Mouse (Mus musculus) kidney, adult 2 months (tissue): Measurements from ENCODE around the gene Cdkn2a. TPM values are rescaled to one million over a fixed set of nuclear protein-coding genes. Genes with fewer than 3 reads are reported as not detected.

ENCODE experiments used
- DNase-seq: peaks from one replicate; pipeline ENCODE4 v3.0.0; 2021
- H3K27ac ChIP-seq: fragments of 200-500 bp; 2 replicates; pipeline ENCODE4 v1.5.1; 2012; ENCODE audit warnings: low read depth, low read length, control low read depth, inconsistent platforms; ENCODE audit not compliant: insufficient read depth
- H3K27me3 ChIP-seq: fragments of 200-500 bp; replicated peaks from 2 replicates; pipeline ENCODE4 v1.6.1; 2012; ENCODE audit warnings: mild to moderate bottlenecking, moderate library complexity, low read length, inconsistent platforms; ENCODE audit not compliant: control insufficient read depth, insufficient read depth
- H3K36me3 ChIP-seq: fragments of 200-500 bp; 2 replicates; pipeline ENCODE4 v1.6.1; 2012; ENCODE audit warnings: mild to moderate bottlenecking, moderate library complexity, low read length, inconsistent platforms; ENCODE audit not compliant: control insufficient read depth, insufficient read depth
- H3K4me1 ChIP-seq: fragments of 200-500 bp; 2 replicates; pipeline ENCODE4 v1.6.1; 2011; ENCODE audit warnings: low read length; ENCODE audit not compliant: control insufficient read depth, insufficient read depth
- H3K4me3 ChIP-seq: fragments of 200-500 bp; 2 replicates; pipeline ENCODE4 v1.5.1; 2011; ENCODE audit warnings: mild to moderate bottlenecking, low read depth, low read length, control low read depth; ENCODE audit not compliant: insufficient read depth
- CTCF ChIP-seq: fragments of 200-500 bp; conservative IDR thresholded peaks from 2 replicates; pipeline ENCODE4 v1.5.1; 2011; ENCODE audit warnings: low read depth, mild to moderate bottlenecking, control low read depth, low read length, moderate library complexity, mixed read lengths; ENCODE audit not compliant: insufficient read depth, insufficient read length
- POLR2A ChIP-seq: fragments of 200-500 bp; IDR thresholded peaks from one replicate; pipeline ENCODE4 v1.6.1; 2011; ENCODE audit warnings: low read depth, low read length, control low read depth
- WGBS: fragments of 180-500 bp; shearing (Covaris S2); methylation state at CpG from one replicate; pipeline ENCODE4 v1.1.7; 2018; 5-methylcytosine and 5-hydroxymethylcytosine counted together
- polyA plus RNA-seq: library from polyadenylated mRNA; depleted of rRNA; stranded (reverse); fragments of >200 nt; gene quantifications from 2 replicates; pipeline ENCODE4 v1.2.3, GENCODE M21; 2012; rRNA removed

Cdkn2a gene
- polyA plus RNA-seq, 1 experiment, result 0.39 TPM

GRCm38 (mm10) chr4:89272101-89272718 lies 22.2 kb downstream of the Cdkn2a start:
- Histone ChIP-seq H3K27ac (no peak overlapping the region), H3K4me3 (no peak overlapping the region), H3K4me1 (no peaks in the 10 kb centered on the region), H3K36me3 (no peaks in the 10 kb centered on the region), H3K27me3 (peaks cover 20% of the 10 kb centered on the region)
- TF ChIP-seq CTCF (no peak), POLR2A (no peak)
- 11% methylated on average over 18 of the region's 18 CpGs for WGBS
- DNase-seq, result no peak

- DNase-seq, result no peak
- Histone ChIP-seq H3K36me3 (no peaks in the 10 kb centered on the region), H3K4me3 (no peak overlapping the region), H3K27me3 (no peaks in the 10 kb centered on the region; the same call in 1 of the 2 replicates), H3K27ac (no peak overlapping the region), H3K4me1 (no peaks in the 10 kb centered on the region)
- WGBS, result 70% methylated on average over 1 of the region's 1 CpGs
- TF ChIP-seq CTCF (no peak), POLR2A (no peak)
Observed at GRCm38 (mm10) chr4:89257768-89258167, 36.7 kb downstream of the Cdkn2a start.

- Histone ChIP-seq H3K4me3 (no peak overlapping the region), H3K4me1 (no peaks in the 10 kb centered on the region), H3K36me3 (no peaks in the 10 kb centered on the region), H3K27me3 (no peaks in the 10 kb centered on the region), H3K27ac (no peak overlapping the region)
- 90% methylated on average over 8 of the region's 8 CpGs for WGBS
- no peak for DNase-seq
- TF ChIP-seq CTCF, result no peak
- no peak for TF ChIP-seq POLR2A
Observed at GRCm38 (mm10) chr4:89234446-89234845, 60.0 kb downstream of the Cdkn2a start.

Other genes starting within 250 kb of the Cdkn2a start
- 8.2 and 11.1 TPM in 2 replicates for gene Mtap, start 157.5 kb downstream of the Cdkn2a start, polyA plus RNA-seq
- 5.1 and 7.2 TPM in 2 replicates for gene Cdkn2b, start 16.4 kb upstream of the Cdkn2a start, polyA plus RNA-seq